Mouse (Mus musculus): ENCODE data around the gene Dnal4. TPM values are rescaled to one million over a fixed set of nuclear protein-coding genes. Genes with fewer than 3 reads are reported as not detected.

The Dnal4 gene
- polyA plus RNA-seq (2015; fragmentation: Nextera tagmentation; extraction: Ambion mirVana) = 87.9 and 89.5 TPM in 2 replicates

GRCm38 (mm10) chr15:79777749-79778148, at the start of gene Dnal4:
Dnal4 (minus strand) TSS chr15:79777849.
- Histone ChIP-seq H3K4me2 (ENCODE audit: low read length) (no peak within 1 kb of the TSS), H3K4me1 (replicated peaks; ENCODE audit: control insufficient read depth, insufficient read depth, low read length) (peaks cover 17% of the 10 kb centered on the region), H3K36me3 (ENCODE audit: control insufficient read depth, insufficient read depth) (no peaks in the 10 kb centered on the region), H3K27me3 (replicated peaks; ENCODE audit: control insufficient read depth, insufficient read depth, low read length) (no peaks in the 10 kb centered on the region; the same call in 1 of the 2 replicates), H3K27ac (ENCODE audit: low read length) (no peak within 1 kb of the TSS), H3K9me3 (ENCODE audit: control insufficient read depth, low read length) (no peaks in the 10 kb centered on the region), H3K9ac (replicated peaks; ENCODE audit: low read depth, low read length) (no peak within 1 kb of the TSS), H3K4me3 (replicated peaks; ENCODE audit: low read length) (no peak within 1 kb of the TSS)
- no peak for ATAC-seq

- Histone ChIP-seq H3K36me3 (ENCODE audit: control insufficient read depth, insufficient read depth) (no peaks in the 10 kb centered on the region; the same call in 1 of the 2 replicates), H3K27ac (ENCODE audit: low read length) (no peak overlapping the region), H3K4me2 (ENCODE audit: low read length) (no peak overlapping the region), H3K27me3 (replicated peaks; ENCODE audit: control insufficient read depth, insufficient read depth, low read length) (no peaks in the 10 kb centered on the region), H3K9me3 (ENCODE audit: control insufficient read depth, low read length) (no peaks in the 10 kb centered on the region), H3K4me1 (replicated peaks; ENCODE audit: control insufficient read depth, insufficient read depth, low read length) (peaks cover 42% of the 10 kb centered on the region), H3K4me3 (replicated peaks; ENCODE audit: low read length) (no peak overlapping the region), H3K9ac (replicated peaks; ENCODE audit: low read depth, low read length) (0 out of 2 replicates have a peak overlapping the region, but pooled peaks have one; percentile 24)
- no peak for ATAC-seq
- WGBS = 86% methylated on average over 14 of the region's 14 CpGs
These were observed 49.6 kb upstream of the Dnal4 start for GRCm38 (mm10) chr15:79827061-79827777.

- H3K9me3 ChIP-seq (ENCODE audit: control insufficient read depth, low read length) = no peaks in the 10 kb centered on the region
- H3K36me3 ChIP-seq (ENCODE audit: control insufficient read depth, insufficient read depth) = no peaks in the 10 kb centered on the region; the same call in 1 of the 2 replicates
- ATAC-seq = no peak
- no peak overlapping the region for H3K27ac ChIP-seq (ENCODE audit: low read length)
- no peak overlapping the region for H3K4me3 ChIP-seq (replicated peaks; ENCODE audit: low read length)
- H3K27me3 ChIP-seq (replicated peaks; ENCODE audit: control insufficient read depth, insufficient read depth, low read length) = no peaks in the 10 kb centered on the region
- peaks cover 34% of the 10 kb centered on the region for H3K4me1 ChIP-seq (replicated peaks; ENCODE audit: control insufficient read depth, insufficient read depth, low read length)
- no peak overlapping the region for H3K4me2 ChIP-seq (ENCODE audit: low read length)
- no peak overlapping the region for H3K9ac ChIP-seq (replicated peaks; ENCODE audit: low read depth, low read length)
- 84% methylated on average over 9 of the region's 9 CpGs for WGBS
These were observed 48.7 kb upstream of the Dnal4 start for GRCm38 (mm10) chr15:79826221-79826935.

- Histone ChIP-seq H3K9me3 (ENCODE audit: control insufficient read depth, low read length) (no peaks in the 10 kb centered on the region), H3K27ac (ENCODE audit: low read length) (no peak overlapping the region), H3K4me1 (replicated peaks; ENCODE audit: control insufficient read depth, insufficient read depth, low read length) (peaks cover 33% of the 10 kb centered on the region), H3K4me3 (replicated peaks; ENCODE audit: low read length) (no peak overlapping the region), H3K4me2 (ENCODE audit: low read length) (no peak overlapping the region), H3K27me3 (replicated peaks; ENCODE audit: control insufficient read depth, insufficient read depth, low read length) (no peaks in the 10 kb centered on the region), H3K36me3 (ENCODE audit: control insufficient read depth, insufficient read depth) (no peaks in the 10 kb centered on the region; the same call in 1 of the 2 replicates), H3K9ac (replicated peaks; ENCODE audit: low read depth, low read length) (no peak overlapping the region)
- ATAC-seq = peak; percentile 36; the same call in 1 of the 2 replicates
- 51% methylated on average over 14 of the region's 14 CpGs for WGBS
These were observed 47.6 kb upstream of the Dnal4 start for GRCm38 (mm10) chr15:79825146-79825825.

GRCm38 (mm10) chr15:79823588-79824280, 46.1 kb upstream of the Dnal4 start:
- no peak overlapping the region for H3K9ac ChIP-seq (replicated peaks; ENCODE audit: low read depth, low read length)
- H3K4me2 ChIP-seq (ENCODE audit: low read length) = no peak overlapping the region
- no peaks in the 10 kb centered on the region; the same call in 1 of the 2 replicates for H3K36me3 ChIP-seq (ENCODE audit: control insufficient read depth, insufficient read depth)
- H3K4me1 ChIP-seq (replicated peaks; ENCODE audit: control insufficient read depth, insufficient read depth, low read length) = peaks cover 31% of the 10 kb centered on the region
- no peak overlapping the region for H3K27ac ChIP-seq (ENCODE audit: low read length)
- 68% methylated on average over 19 of the region's 19 CpGs for WGBS
- no peak overlapping the region for H3K4me3 ChIP-seq (replicated peaks; ENCODE audit: low read length)
- H3K27me3 ChIP-seq (replicated peaks; ENCODE audit: control insufficient read depth, insufficient read depth, low read length) = no peaks in the 10 kb centered on the region
- no peak for ATAC-seq
- H3K9me3 ChIP-seq (ENCODE audit: control insufficient read depth, low read length) = no peaks in the 10 kb centered on the region

GRCm38 (mm10) chr15:79822265-79823199, 44.9 kb upstream of the Dnal4 start:
- no peak overlapping the region for H3K27ac ChIP-seq (ENCODE audit: low read length)
- H3K4me1 ChIP-seq (replicated peaks; ENCODE audit: control insufficient read depth, insufficient read depth, low read length) = peaks cover 20% of the 10 kb centered on the region
- no peak overlapping the region for H3K9ac ChIP-seq (replicated peaks; ENCODE audit: low read depth, low read length)
- H3K36me3 ChIP-seq (ENCODE audit: control insufficient read depth, insufficient read depth) = no peaks in the 10 kb centered on the region; the same call in 1 of the 2 replicates
- no peaks in the 10 kb centered on the region for H3K27me3 ChIP-seq (replicated peaks; ENCODE audit: control insufficient read depth, insufficient read depth, low read length)
- no peak for ATAC-seq
- 69% methylated on average over 13 of the region's 13 CpGs for WGBS
- no peak overlapping the region for H3K4me2 ChIP-seq (ENCODE audit: low read length)
- no peak overlapping the region for H3K4me3 ChIP-seq (replicated peaks; ENCODE audit: low read length)
- H3K9me3 ChIP-seq (ENCODE audit: control insufficient read depth, low read length) = peaks cover 3% of the 10 kb centered on the region; the same call in 1 of the 2 replicates

GRCm38 (mm10) chr15:79818325-79818724, 40.7 kb upstream of the Dnal4 start:
- WGBS = 85% methylated on average over 4 of the region's 4 CpGs
- Histone ChIP-seq H3K27ac (ENCODE audit: low read length) (no peak overlapping the region), H3K9ac (replicated peaks; ENCODE audit: low read depth, low read length) (no peak overlapping the region), H3K4me3 (replicated peaks; ENCODE audit: low read length) (no peak overlapping the region), H3K4me1 (replicated peaks; ENCODE audit: control insufficient read depth, insufficient read depth, low read length) (no peaks in the 10 kb centered on the region), H3K4me2 (ENCODE audit: low read length) (no peak overlapping the region), H3K27me3 (replicated peaks; ENCODE audit: control insufficient read depth, insufficient read depth, low read length) (no peaks in the 10 kb centered on the region), H3K36me3 (ENCODE audit: control insufficient read depth, insufficient read depth) (no peaks in the 10 kb centered on the region; the same call in 1 of the 2 replicates), H3K9me3 (ENCODE audit: control insufficient read depth, low read length) (peaks cover 3% of the 10 kb centered on the region; the same call in 1 of the 2 replicates)
- ATAC-seq = no peak

GRCm38 (mm10) chr15:79813666-79814258, 36.1 kb upstream of the Dnal4 start:
- no peak overlapping the region for H3K4me3 ChIP-seq (replicated peaks; ENCODE audit: low read length)
- H3K27ac ChIP-seq (ENCODE audit: low read length) = no peak overlapping the region
- H3K4me2 ChIP-seq (ENCODE audit: low read length) = no peak overlapping the region
- H3K9ac ChIP-seq (replicated peaks; ENCODE audit: low read depth, low read length) = no peak overlapping the region
- ATAC-seq = no peak
- 58% methylated on average over 8 of the region's 8 CpGs for WGBS
- no peaks in the 10 kb centered on the region for H3K36me3 ChIP-seq (ENCODE audit: control insufficient read depth, insufficient read depth)
- H3K4me1 ChIP-seq (replicated peaks; ENCODE audit: control insufficient read depth, insufficient read depth, low read length) = no peaks in the 10 kb centered on the region
- peaks cover 3% of the 10 kb centered on the region; the same call in 1 of the 2 replicates for H3K9me3 ChIP-seq (ENCODE audit: control insufficient read depth, low read length)
- no peaks in the 10 kb centered on the region for H3K27me3 ChIP-seq (replicated peaks; ENCODE audit: control insufficient read depth, insufficient read depth, low read length)
